Mouse (Mus musculus) left cerebral cortex, adult 8-10 months (tissue): ENCODE data around the gene Adcyap1r1. TPM values are rescaled to one million over a fixed set of nuclear protein-coding genes. Genes with fewer than 3 reads are reported as not detected.

Experiments
- DNase-seq, 2 experiments: peaks; one replicate each; pipeline ENCODE4 v3.0.0; 2022; ENCODE audit warnings: low spot score in 2 of 2
- total RNA-seq, 4 experiments: library from RNA; stranded (reverse); gene quantifications; 2 replicates each; pipeline ENCODE4 v1.2.4; 2022

The Adcyap1r1 gene
- 100 to 1,000 TPM; 119 to 131 (median 123) TPM for total RNA-seq

DNA sequence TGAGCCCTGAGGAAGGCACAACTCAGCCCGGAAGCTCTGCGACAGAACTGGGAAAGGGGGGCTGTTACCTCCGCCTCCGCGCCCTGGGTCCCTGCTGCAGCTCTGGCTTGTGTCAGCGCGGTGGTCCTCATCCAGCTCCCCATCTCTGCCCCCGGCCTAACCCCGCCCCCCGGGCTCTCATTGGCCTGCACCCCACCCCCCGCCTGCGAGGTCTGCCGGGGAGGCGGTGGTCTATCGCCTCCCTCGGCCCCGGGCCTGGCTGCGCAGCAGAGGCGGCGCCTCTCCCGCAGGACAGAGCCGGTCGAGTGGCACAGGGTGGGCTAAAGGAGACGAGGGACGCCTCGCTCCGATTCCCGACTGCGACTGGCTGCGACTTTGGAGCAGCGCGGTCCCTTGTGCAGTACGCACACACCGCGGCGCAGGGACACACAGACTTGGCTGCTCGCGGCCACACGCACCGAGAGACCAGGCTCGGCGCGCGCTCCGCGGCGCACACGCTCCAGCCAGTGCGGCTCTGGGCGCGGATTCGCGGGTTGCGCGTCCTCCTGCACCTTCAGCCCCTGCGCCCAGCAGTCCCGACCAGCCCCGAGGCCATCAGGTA, at the start of gene Adcyap1r1:
Gene Adcyap1r1, plus strand, starts transcription at position 208 of the 601 bp plus-strand sequence.
- DNase-seq: peak; percentile 46 to 70

GRCm38 (mm10) chr6:55402041-55402776, 49.6 kb upstream of the Adcyap1r1 start:
- no peak for DNase-seq

- DNase-seq: no peak
Measured at GRCm38 (mm10) chr6:55403411-55404309, 48.1 kb upstream of the Adcyap1r1 start.

DNA sequence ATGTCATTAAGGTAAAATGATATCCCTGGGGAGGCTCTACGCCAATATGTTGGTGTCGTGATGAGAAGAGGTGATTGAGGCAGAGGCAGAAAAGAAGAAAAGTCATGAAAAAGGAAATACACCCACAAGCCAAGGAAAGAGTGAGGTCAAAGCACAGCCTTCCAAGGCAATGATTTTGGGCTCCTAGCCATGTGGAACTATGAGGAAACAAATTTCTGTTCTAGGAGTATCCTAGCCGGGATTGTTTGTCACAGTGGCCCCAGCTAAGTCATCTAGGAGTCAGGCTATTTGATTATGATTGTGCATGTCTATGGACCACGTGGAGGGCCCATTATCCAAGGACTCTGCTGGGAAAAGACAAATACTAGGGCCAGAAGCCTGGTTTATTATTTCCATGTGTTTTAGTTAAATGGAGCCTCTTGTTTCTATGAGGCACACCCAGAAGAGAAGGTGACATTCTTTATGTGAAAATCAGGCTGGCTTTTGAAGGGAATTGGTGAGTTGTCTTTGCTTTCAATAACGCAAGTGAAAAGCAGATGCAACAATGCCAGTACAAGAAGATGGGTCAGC, 47.3 kb upstream of the Adcyap1r1 start:
- no peak for DNase-seq

DNA sequence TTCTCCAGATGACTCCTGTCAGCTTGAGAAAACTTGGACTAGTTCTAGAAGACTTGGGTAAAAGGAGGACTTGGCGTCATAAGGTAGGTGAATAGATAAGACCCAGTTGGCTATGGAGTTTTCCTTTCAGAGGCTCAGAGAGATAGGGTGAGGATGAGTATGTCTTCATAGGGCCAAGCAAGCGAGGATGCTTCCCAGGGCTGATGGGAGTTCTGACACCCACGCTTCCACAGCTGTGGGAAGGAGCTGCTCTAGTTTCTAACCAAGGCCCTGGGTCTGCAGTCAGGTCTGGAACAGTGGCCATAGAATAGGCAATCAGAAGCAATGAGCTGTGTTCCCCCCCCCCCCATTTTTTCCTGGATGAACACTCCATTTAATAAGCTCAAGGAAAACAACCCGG, 44.4 kb upstream of the Adcyap1r1 start:
- DNase-seq: no peak

GRCm38 (mm10) chr6:55410119-55410775, 41.5 kb upstream of the Adcyap1r1 start:
- no peak for DNase-seq

- DNase-seq: no peak
Measured at GRCm38 (mm10) chr6:55410977-55411376, 40.8 kb upstream of the Adcyap1r1 start.

GRCm38 (mm10) chr6:55416202-55416601, 35.6 kb upstream of the Adcyap1r1 start:
- no peak for DNase-seq

GRCm38 (mm10) chr6:55418746-55419410, 32.9 kb upstream of the Adcyap1r1 start:
- no peak for DNase-seq

DNA sequence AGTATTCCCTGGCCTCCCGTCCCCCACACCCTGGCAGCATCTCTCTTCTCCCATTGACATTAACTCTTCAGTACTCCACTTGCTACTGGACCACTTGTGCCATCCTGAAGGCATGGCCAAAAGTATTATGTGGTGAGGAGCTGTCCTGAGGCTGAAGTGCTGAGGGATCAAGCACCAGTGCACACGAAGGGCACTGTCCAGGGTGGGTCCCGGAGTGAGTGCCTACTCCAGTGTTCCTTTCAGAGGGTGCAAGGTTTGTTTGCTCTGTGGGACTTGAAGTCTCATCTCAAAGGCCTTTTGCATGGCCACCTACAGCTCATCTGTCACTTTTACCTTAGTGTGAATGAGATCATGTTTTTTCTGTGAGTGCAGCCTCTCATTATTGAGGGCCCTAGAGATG, 31.4 kb upstream of the Adcyap1r1 start:
- DNase-seq: no peak

DNA sequence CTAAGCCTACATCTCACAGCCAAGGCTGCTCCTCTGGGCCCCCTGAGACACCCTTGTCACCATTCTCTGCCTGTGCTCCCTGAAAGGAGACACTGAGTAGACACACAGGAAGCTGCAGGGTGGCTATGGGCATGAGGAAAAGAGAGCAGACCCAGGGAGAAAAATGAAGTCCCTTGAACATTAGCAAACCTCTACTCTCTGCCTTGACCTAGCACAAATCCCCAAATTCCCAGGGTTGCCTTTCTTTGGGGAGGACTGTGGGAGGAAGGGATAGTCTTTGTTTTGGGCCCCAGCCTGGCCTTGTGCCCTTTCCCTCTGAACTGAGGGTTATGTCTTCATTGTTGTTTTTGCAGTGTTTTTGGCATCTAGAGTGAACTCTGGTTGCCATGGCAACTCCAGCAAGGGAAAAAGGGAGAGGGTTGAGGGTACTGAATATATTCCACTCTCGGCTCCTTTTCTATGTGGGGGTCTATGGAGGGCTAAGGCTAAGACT, 30.9 kb upstream of the Adcyap1r1 start:
- no peak for DNase-seq

GRCm38 (mm10) chr6:55432121-55432520, 19.7 kb upstream of the Adcyap1r1 start:
- no peak for DNase-seq

GRCm38 (mm10) chr6:55434360-55434759, 17.4 kb upstream of the Adcyap1r1 start:
- peak in 1 of 2 experiments; percentile 79 for DNase-seq

GRCm38 (mm10) chr6:55435266-55436159, 16.3 kb upstream of the Adcyap1r1 start:
- DNase-seq: peak in 1 of 2 experiments; percentile 54

DNA sequence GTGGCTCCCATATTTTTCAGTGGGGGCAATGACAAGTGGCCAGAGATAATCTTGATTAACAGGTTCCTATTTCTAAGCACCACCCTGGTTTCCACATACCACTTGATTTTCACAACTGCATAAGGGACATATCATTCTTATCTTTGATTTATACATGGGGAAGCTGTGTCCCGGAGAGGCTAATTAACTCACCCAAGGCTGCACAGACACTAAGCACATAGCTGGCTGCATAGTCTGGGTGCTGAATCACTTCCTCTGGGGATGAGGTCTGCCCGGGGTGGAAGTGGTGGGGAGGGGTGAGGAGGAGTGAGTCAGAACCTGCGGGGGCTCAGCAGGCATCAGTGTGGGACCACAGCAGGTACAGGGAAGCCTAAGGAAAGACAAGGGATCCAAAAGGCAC, 13.9 kb upstream of the Adcyap1r1 start:
- no peak for DNase-seq

- no peak for DNase-seq
Measured at GRCm38 (mm10) chr6:55438837-55439236, 12.9 kb upstream of the Adcyap1r1 start.

- DNase-seq: peak in 1 of 2 experiments; percentile 75
Measured at GRCm38 (mm10) chr6:55443927-55444688, 7.7 kb upstream of the Adcyap1r1 start.

DNA sequence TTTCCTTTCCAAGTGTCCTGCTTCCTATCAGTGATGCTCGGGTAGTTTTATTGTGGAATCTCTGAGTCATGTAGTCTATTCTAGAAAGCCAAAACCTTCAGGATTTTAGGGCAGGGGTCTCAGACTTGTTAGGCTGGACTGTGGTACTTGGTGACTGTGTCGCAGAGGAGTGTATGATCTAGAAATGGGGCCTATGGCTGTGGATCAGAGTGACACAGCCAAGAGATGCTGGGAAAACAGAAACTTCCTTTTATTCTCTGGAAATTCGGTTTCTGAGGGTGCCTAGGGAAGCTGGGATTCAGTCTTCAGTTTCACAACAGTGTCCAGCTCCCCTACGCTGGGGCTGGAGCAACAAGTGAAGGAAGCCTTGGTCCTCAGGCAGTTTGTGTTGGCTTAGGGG, 7.1 kb upstream of the Adcyap1r1 start:
- DNase-seq: no peak

DNA sequence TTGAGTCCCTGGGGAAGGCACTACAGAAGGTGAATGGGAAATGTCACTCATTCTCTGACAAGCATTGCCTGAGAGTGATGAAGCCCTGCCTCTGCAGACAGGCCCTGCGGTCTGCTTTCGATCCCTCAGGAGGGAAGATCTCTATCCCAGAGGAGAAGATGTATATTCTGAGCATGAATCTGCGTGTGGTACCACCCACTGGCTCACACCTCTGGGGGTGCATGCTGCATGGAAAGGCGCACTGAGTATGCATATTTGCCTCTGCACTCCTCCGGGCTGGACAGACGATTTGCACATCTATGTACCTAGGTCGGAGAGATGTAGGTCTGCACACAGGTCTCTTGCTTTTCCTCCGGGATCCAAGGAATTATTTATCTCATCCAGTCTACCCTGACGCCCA, 3.6 kb upstream of the Adcyap1r1 start:
- no peak for DNase-seq
